Comparison of ENCODE assay signal across 37 mouse cellular contexts in genomic region chr8:93048092-93048491, GRCm38 (mm10). TPM values are rescaled to one million over a fixed set of nuclear protein-coding genes. Genes with fewer than 3 reads are reported as not detected.
"Had no signal": no experiment of that assay in that cellular context is flagged by ENCODE, and none has a peak within 500 bp of the region (broad histone marks: within the 10 kb centered on the region; RNA-seq: fewer than 3 reads in every experiment).

TSS of gene Ces1a (minus strand) at chr8:93048192.

- H3K4me1 ChIP-seq: heart, embryonic 13.5 days; heart, embryonic 15.5 days; hindbrain, embryonic 13.5 days; hindbrain, embryonic 15.5 days; kidney, embryonic 15.5 days; liver, embryonic 13.5 days; liver, embryonic 15.5 days had no signal

- H3K4me3 ChIP-seq: heart, embryonic 13.5 days; heart, embryonic 15.5 days; hindbrain, embryonic 13.5 days; hindbrain, embryonic 15.5 days; kidney, embryonic 15.5 days; layer of hippocampus, adult 2 months; limb, embryonic 10.5 days; limb, embryonic 12.5 days; liver, embryonic 13.5 days; liver, embryonic 15.5 days had no signal

- H3K36me3 ChIP-seq: heart, embryonic 13.5 days; heart, embryonic 15.5 days; hindbrain, embryonic 13.5 days; hindbrain, embryonic 15.5 days; kidney, embryonic 15.5 days; limb, embryonic 10.5 days; limb, embryonic 12.5 days; liver, embryonic 13.5 days; liver, embryonic 15.5 days had no signal

- H3K27ac ChIP-seq: heart, embryonic 13.5 days; heart, embryonic 15.5 days; hindbrain, embryonic 13.5 days; hindbrain, embryonic 15.5 days; hindbrain, postnatal 0 days; kidney, embryonic 15.5 days; kidney, postnatal 0 days; layer of hippocampus, adult 2 months; limb, embryonic 10.5 days; limb, embryonic 12.5 days; liver, embryonic 13.5 days; liver, embryonic 15.5 days had no signal

- H3K9ac ChIP-seq: heart, embryonic 13.5 days; heart, embryonic 15.5 days; hindbrain, embryonic 13.5 days; hindbrain, embryonic 15.5 days; kidney, embryonic 15.5 days; limb, embryonic 12.5 days; liver, embryonic 13.5 days; liver, embryonic 15.5 days; liver, postnatal 0 days had no signal

- H3K27me3 ChIP-seq: heart, embryonic 13.5 days; heart, embryonic 15.5 days; hindbrain, embryonic 13.5 days; hindbrain, embryonic 15.5 days; kidney, embryonic 15.5 days; limb, embryonic 12.5 days; liver, embryonic 13.5 days; liver, embryonic 15.5 days had no signal

- DNase-seq: gastrocnemius, postnatal 14 days; gastrocnemius, postnatal 36 days; heart, adult 18-20 months; heart, postnatal 14 days; heart, postnatal 36 days; kidney, adult 11 months; kidney, adult 2 months; kidney, adult 9 months; kidney, postnatal 14 days; kidney, postnatal 36 days; liver; liver, embryonic 13.5 days; liver, postnatal 0 days had no signal

RNA-seq across cellular contexts. Expression of gene Ces1a, which starts in this region (rescaled TPM):
- total RNA-seq: gastrocnemius, adult 18-20 months; gastrocnemius, adult 8-10 months; gastrocnemius, postnatal 14 days; gastrocnemius, postnatal 36 days; heart, adult 18-20 months; heart, postnatal 14 days; hematopoietic stem cell, adult 5-6 weeks; hindbrain, postnatal 0 days; layer of hippocampus, adult 2 months; layer of hippocampus, postnatal 10 days; layer of hippocampus, postnatal 25 days had no signal
- polyA plus RNA-seq: gonadal fat pad, adult 2 months; heart, embryonic 11.5 days; heart, embryonic 13.5 days; heart, embryonic 15.5 days; heart, postnatal 0 days; hindbrain, embryonic 11.5 days; hindbrain, embryonic 13.5 days; hindbrain, embryonic 15.5 days; hindbrain, postnatal 0 days; intestine, embryonic 14.5 days; intestine, embryonic 16.5 days; kidney, adult 2 months; kidney, embryonic 15.5 days; kidney, postnatal 0 days; large intestine, adult 2 months; limb, embryonic 10.5 days; limb, embryonic 12.5 days; liver, embryonic 11.5 days; liver, embryonic 13.5 days; liver, embryonic 15.5 days; liver, postnatal 0 days had no signal
